Mouse (Mus musculus): ENCODE data around the gene Tex35.

- TF ChIP-seq CTCF (IDR thresholded peaks at IDR 0.05; ENCODE audit: borderline replicate concordance, control insufficient read depth, extremely low read depth, insufficient read depth, low read length, poor library complexity) (peak; percentile 75; the same call in 1 of the 2 replicates), POLR2A (IDR thresholded peaks at IDR 0.05; ENCODE audit: control insufficient read depth, extremely low read depth, insufficient read depth, low read length, poor library complexity) (no peak)
These were observed 29.0 kb downstream of the Tex35 start for GRCm38 (mm10) chr1:157079384-157080025.

Measured in thymus, adult 2 months (tissue).